Mouse (Mus musculus): ENCODE data around the gene 4930524J08Rik.

4930524J08Rik gene

GRCm38 (mm10) chr5:99978699-99979442 lies at the start of gene 4930524J08Rik, which contains the start of gene Hnrnpd:
Gene 4930524J08Rik, plus strand, starts transcription at chr5:99979061.
Gene Hnrnpd, minus strand, starts transcription at chr5:99978938.
- H3K36me3 ChIP-seq (ENCODE audit: control insufficient read depth, insufficient read depth, low read length, poor library complexity, severe bottlenecking): peaks cover 3% of the 10 kb centered on the region; the same call in 1 of the 2 replicates
- peak; percentile 97 for DNase-seq (ENCODE audit: low read depth, low spot score)

GRCm38 (mm10) chr5:99931910-99932309 lies 47.0 kb upstream of the 4930524J08Rik start:
- Histone ChIP-seq H3K36me3 (ENCODE audit: control insufficient read depth, insufficient read depth, low read length, poor library complexity, severe bottlenecking) (no peaks in the 10 kb centered on the region), H3K27me3 (ENCODE audit: control insufficient read depth, insufficient read depth, low read length, poor library complexity, severe bottlenecking) (no peaks in the 10 kb centered on the region)
- no peak for DNase-seq (ENCODE audit: low read depth, low spot score)

More at GRCm38 (mm10) chr5:99978699-99979442, at the start of gene 4930524J08Rik, which contains the start of gene Hnrnpd:
- no peaks in the 10 kb centered on the region for H3K27me3 ChIP-seq (ENCODE audit: control insufficient read depth, insufficient read depth, low read length, poor library complexity, severe bottlenecking)

- Histone ChIP-seq H3K27me3 (ENCODE audit: control insufficient read depth, insufficient read depth, low read length, poor library complexity, severe bottlenecking) (no peaks in the 10 kb centered on the region), H3K36me3 (ENCODE audit: control insufficient read depth, insufficient read depth, low read length, poor library complexity, severe bottlenecking) (no peaks in the 10 kb centered on the region)
- no peak for DNase-seq (ENCODE audit: low read depth, low spot score)
Measured at GRCm38 (mm10) chr5:99939440-99939839, 39.4 kb upstream of the 4930524J08Rik start.

- no peaks in the 10 kb centered on the region for H3K36me3 ChIP-seq (ENCODE audit: control insufficient read depth, insufficient read depth, low read length, poor library complexity, severe bottlenecking)
- DNase-seq (ENCODE audit: low read depth, low spot score): no peak
- no peaks in the 10 kb centered on the region for H3K27me3 ChIP-seq (ENCODE audit: control insufficient read depth, insufficient read depth, low read length, poor library complexity, severe bottlenecking)
Measured at GRCm38 (mm10) chr5:99941273-99941672, 37.6 kb upstream of the 4930524J08Rik start.

GRCm38 (mm10) chr5:99941776-99942502 lies 36.9 kb upstream of the 4930524J08Rik start:
- Histone ChIP-seq H3K27me3 (ENCODE audit: control insufficient read depth, insufficient read depth, low read length, poor library complexity, severe bottlenecking) (no peaks in the 10 kb centered on the region), H3K36me3 (ENCODE audit: control insufficient read depth, insufficient read depth, low read length, poor library complexity, severe bottlenecking) (no peaks in the 10 kb centered on the region)
- no peak for DNase-seq (ENCODE audit: low read depth, low spot score)

GRCm38 (mm10) chr5:99952513-99952912 lies 26.3 kb upstream of the 4930524J08Rik start:
- DNase-seq (ENCODE audit: low read depth, low spot score): no peak
- Histone ChIP-seq H3K27me3 (ENCODE audit: control insufficient read depth, insufficient read depth, low read length, poor library complexity, severe bottlenecking) (no peaks in the 10 kb centered on the region), H3K36me3 (ENCODE audit: control insufficient read depth, insufficient read depth, low read length, poor library complexity, severe bottlenecking) (no peaks in the 10 kb centered on the region; the same call in 1 of the 2 replicates)

GRCm38 (mm10) chr5:99953883-99954282 lies 25.0 kb upstream of the 4930524J08Rik start:
- no peaks in the 10 kb centered on the region for H3K27me3 ChIP-seq (ENCODE audit: control insufficient read depth, insufficient read depth, low read length, poor library complexity, severe bottlenecking)
- no peaks in the 10 kb centered on the region; the same call in 1 of the 2 replicates for H3K36me3 ChIP-seq (ENCODE audit: control insufficient read depth, insufficient read depth, low read length, poor library complexity, severe bottlenecking)
- no peak for DNase-seq (ENCODE audit: low read depth, low spot score)

- no peak for DNase-seq (ENCODE audit: low read depth, low spot score)
- no peaks in the 10 kb centered on the region for H3K27me3 ChIP-seq (ENCODE audit: control insufficient read depth, insufficient read depth, low read length, poor library complexity, severe bottlenecking)
- H3K36me3 ChIP-seq (ENCODE audit: control insufficient read depth, insufficient read depth, low read length, poor library complexity, severe bottlenecking): peaks cover 11% of the 10 kb centered on the region
Measured at GRCm38 (mm10) chr5:99958666-99959065, 20.2 kb upstream of the 4930524J08Rik start.

- DNase-seq (ENCODE audit: low read depth, low spot score): no peak
- H3K27me3 ChIP-seq (ENCODE audit: control insufficient read depth, insufficient read depth, low read length, poor library complexity, severe bottlenecking): no peaks in the 10 kb centered on the region
- H3K36me3 ChIP-seq (ENCODE audit: control insufficient read depth, insufficient read depth, low read length, poor library complexity, severe bottlenecking): peaks cover 13% of the 10 kb centered on the region
Measured at GRCm38 (mm10) chr5:99959236-99959936, 19.5 kb upstream of the 4930524J08Rik start.

- H3K27me3 ChIP-seq (ENCODE audit: control insufficient read depth, insufficient read depth, low read length, poor library complexity, severe bottlenecking): no peaks in the 10 kb centered on the region
- no peak for DNase-seq (ENCODE audit: low read depth, low spot score)
- H3K36me3 ChIP-seq (ENCODE audit: control insufficient read depth, insufficient read depth, low read length, poor library complexity, severe bottlenecking): peaks cover 14% of the 10 kb centered on the region
Measured at GRCm38 (mm10) chr5:99959960-99960359, 18.9 kb upstream of the 4930524J08Rik start.

- DNase-seq (ENCODE audit: low read depth, low spot score): peak; percentile 20
- Histone ChIP-seq H3K36me3 (ENCODE audit: control insufficient read depth, insufficient read depth, low read length, poor library complexity, severe bottlenecking) (peaks cover 5% of the 10 kb centered on the region; the same call in 1 of the 2 replicates), H3K27me3 (ENCODE audit: control insufficient read depth, insufficient read depth, low read length, poor library complexity, severe bottlenecking) (no peaks in the 10 kb centered on the region)
Measured at GRCm38 (mm10) chr5:99973941-99974340, 4.9 kb upstream of the 4930524J08Rik start.

GRCm38 (mm10) chr5:99975061-99975460 lies 3.8 kb upstream of the 4930524J08Rik start:
- no peak for DNase-seq (ENCODE audit: low read depth, low spot score)
- no peaks in the 10 kb centered on the region for H3K27me3 ChIP-seq (ENCODE audit: control insufficient read depth, insufficient read depth, low read length, poor library complexity, severe bottlenecking)
- peaks cover 3% of the 10 kb centered on the region; the same call in 1 of the 2 replicates for H3K36me3 ChIP-seq (ENCODE audit: control insufficient read depth, insufficient read depth, low read length, poor library complexity, severe bottlenecking)

- DNase-seq (ENCODE audit: low read depth, low spot score): peak; percentile 32
- no peaks in the 10 kb centered on the region for H3K27me3 ChIP-seq (ENCODE audit: control insufficient read depth, insufficient read depth, low read length, poor library complexity, severe bottlenecking)
- H3K36me3 ChIP-seq (ENCODE audit: control insufficient read depth, insufficient read depth, low read length, poor library complexity, severe bottlenecking): peaks cover 3% of the 10 kb centered on the region; the same call in 1 of the 2 replicates
Measured at GRCm38 (mm10) chr5:99975776-99976175, 3.1 kb upstream of the 4930524J08Rik start.

- Histone ChIP-seq H3K27me3 (ENCODE audit: control insufficient read depth, insufficient read depth, low read length, poor library complexity, severe bottlenecking) (no peaks in the 10 kb centered on the region), H3K36me3 (ENCODE audit: control insufficient read depth, insufficient read depth, low read length, poor library complexity, severe bottlenecking) (peaks cover 3% of the 10 kb centered on the region; the same call in 1 of the 2 replicates)
- DNase-seq (ENCODE audit: low read depth, low spot score): no peak
Measured at GRCm38 (mm10) chr5:99976334-99976955, 2.4 kb upstream of the 4930524J08Rik start.
